Mouse (Mus musculus): ENCODE measurements at regions not wholly inside any gene's neighbourhood (a gene's known extent, or its start where the extent isn't known, plus 50 kb on each side); places are given as distances from the start of the nearest gene placed in this dataset.

DNA sequence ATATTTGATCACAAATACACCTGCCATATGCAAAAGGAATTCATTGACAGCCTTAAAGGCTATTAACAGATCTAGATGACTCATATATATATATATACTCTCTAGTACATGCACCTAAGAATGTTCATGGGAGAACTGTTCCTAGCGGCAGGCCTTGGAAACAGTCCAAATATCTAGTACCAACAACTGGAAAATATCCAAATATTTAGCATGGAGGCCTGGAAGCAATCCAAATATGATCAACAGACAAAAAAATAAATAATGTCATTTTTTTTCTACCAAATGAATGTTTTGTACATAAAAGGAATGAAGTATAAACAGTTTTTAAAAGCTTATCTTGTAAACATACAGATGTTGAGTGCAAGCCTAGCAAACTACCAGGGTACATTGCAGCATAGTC, 1354.6 kb upstream of the Lrrc6 start:
- H3K27me3 ChIP-seq (replicated peaks; ENCODE audit: control insufficient read depth, insufficient read depth, low read length), result no peaks in the 10 kb centered on the region
- no peak overlapping the region for H3K4me2 ChIP-seq (ENCODE audit: low read depth, low read length)
- no peak overlapping the region for H3K9ac ChIP-seq (ENCODE audit: low read depth, low read length)
- H3K27ac ChIP-seq (ENCODE audit: low read length), result no peak overlapping the region
- no peaks in the 10 kb centered on the region for H3K36me3 ChIP-seq (ENCODE audit: control insufficient read depth, insufficient read depth, low read length)
- H3K4me1 ChIP-seq (ENCODE audit: control insufficient read depth, insufficient read depth, low read length), result no peaks in the 10 kb centered on the region
- no peak overlapping the region for H3K4me3 ChIP-seq (ENCODE audit: low read length)
- no peak for ATAC-seq
- WGBS, result 42% methylated on average over 1 of the region's 1 CpGs
- no peaks in the 10 kb centered on the region for H3K9me3 ChIP-seq (ENCODE audit: control insufficient read depth, low read length)

DNA sequence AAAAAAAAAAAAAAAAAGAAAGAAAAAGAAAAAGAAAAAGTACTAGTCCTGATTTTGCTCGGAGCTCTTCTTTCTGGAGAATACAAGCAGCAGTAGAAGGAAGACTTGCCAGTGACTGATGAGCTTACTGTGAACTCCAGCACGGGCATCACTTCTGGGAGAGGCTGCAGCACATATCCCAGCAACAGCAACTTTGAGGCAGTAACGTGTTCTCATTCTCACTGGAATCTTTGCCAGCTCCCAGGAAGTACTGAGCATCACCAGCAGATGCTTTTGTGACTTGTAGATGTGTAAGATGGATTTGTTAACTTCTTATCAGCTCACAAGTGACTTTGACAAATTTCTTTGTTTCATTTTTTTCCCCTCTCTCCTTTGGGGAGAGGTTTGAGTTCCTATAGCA, 1349.4 kb upstream of the Lrrc6 start:
- WGBS, result 61% methylated on average over 3 of the region's 3 CpGs
- no peak for ATAC-seq

DNA sequence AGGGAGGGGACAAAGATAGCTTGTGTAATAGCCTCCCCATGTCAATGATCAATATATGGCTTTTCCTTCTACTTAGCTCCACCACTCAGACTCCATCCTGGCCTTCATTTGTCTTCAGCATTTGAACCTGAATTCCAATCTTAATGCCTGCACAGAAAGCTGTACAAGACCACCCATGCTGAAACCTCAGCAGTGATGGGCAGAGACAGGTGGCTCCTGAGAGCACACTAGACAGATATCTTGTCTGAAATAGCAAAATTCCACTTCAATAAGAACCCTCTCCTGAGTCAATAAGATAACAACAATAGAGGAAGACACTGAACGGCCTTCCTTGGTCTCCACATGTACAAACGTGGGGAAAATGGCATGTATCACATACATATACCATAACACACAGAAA, 1345.0 kb upstream of the Lrrc6 start:
- 78% methylated on average over 2 of the region's 2 CpGs for WGBS
- no peaks in the 10 kb centered on the region for H3K4me1 ChIP-seq (ENCODE audit: control insufficient read depth, insufficient read depth, low read length)
- ATAC-seq, result no peak

More for the DNA sequence above, 1349.4 kb upstream of the Lrrc6 start:
- H3K9ac ChIP-seq (ENCODE audit: low read depth, low read length), result no peak overlapping the region
- no peaks in the 10 kb centered on the region for H3K4me1 ChIP-seq (ENCODE audit: control insufficient read depth, insufficient read depth, low read length)
- H3K4me2 ChIP-seq (ENCODE audit: low read depth, low read length), result no peak overlapping the region
- no peaks in the 10 kb centered on the region for H3K9me3 ChIP-seq (ENCODE audit: control insufficient read depth, low read length)
- no peak overlapping the region for H3K4me3 ChIP-seq (ENCODE audit: low read length)
- no peak overlapping the region for H3K27ac ChIP-seq (ENCODE audit: low read length)
- no peaks in the 10 kb centered on the region for H3K27me3 ChIP-seq (replicated peaks; ENCODE audit: control insufficient read depth, insufficient read depth, low read length)
- no peaks in the 10 kb centered on the region for H3K36me3 ChIP-seq (ENCODE audit: control insufficient read depth, insufficient read depth, low read length)

DNA sequence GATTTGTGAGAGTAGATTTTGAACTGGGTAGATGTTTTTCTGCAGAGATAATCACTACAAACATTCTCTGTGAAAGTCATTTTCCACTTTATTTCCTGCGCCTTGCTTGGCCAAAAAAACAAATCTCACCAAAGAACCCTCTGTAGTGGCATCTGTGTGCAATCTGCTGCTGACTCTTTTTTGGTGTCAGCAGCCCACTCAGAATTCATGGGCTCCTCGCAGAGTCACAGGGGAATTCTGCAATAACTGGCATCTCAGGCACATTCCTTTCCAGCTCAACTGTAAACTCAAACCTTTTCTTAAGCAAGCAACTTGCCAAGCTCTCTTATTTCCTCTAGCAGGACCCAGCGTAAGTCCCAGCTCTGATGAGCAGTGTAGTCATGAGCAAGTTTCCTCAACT, 1340.0 kb upstream of the Lrrc6 start:
- Histone ChIP-seq H3K27me3 (replicated peaks; ENCODE audit: control insufficient read depth, insufficient read depth, low read length) (no peaks in the 10 kb centered on the region), H3K27ac (ENCODE audit: low read length) (no peak overlapping the region), H3K4me2 (ENCODE audit: low read depth, low read length) (no peak overlapping the region), H3K9me3 (ENCODE audit: control insufficient read depth, low read length) (no peaks in the 10 kb centered on the region), H3K4me1 (ENCODE audit: control insufficient read depth, insufficient read depth, low read length) (no peaks in the 10 kb centered on the region), H3K4me3 (ENCODE audit: low read length) (no peak overlapping the region), H3K9ac (ENCODE audit: low read depth, low read length) (no peak overlapping the region), H3K36me3 (ENCODE audit: control insufficient read depth, insufficient read depth, low read length) (no peaks in the 10 kb centered on the region)
- no peak for ATAC-seq
- WGBS, result 73% methylated on average over 3 of the region's 3 CpGs

More for the DNA sequence above, 1345.0 kb upstream of the Lrrc6 start:
- Histone ChIP-seq H3K9ac (ENCODE audit: low read depth, low read length) (no peak overlapping the region), H3K4me2 (ENCODE audit: low read depth, low read length) (no peak overlapping the region), H3K36me3 (ENCODE audit: control insufficient read depth, insufficient read depth, low read length) (no peaks in the 10 kb centered on the region), H3K9me3 (ENCODE audit: control insufficient read depth, low read length) (no peaks in the 10 kb centered on the region), H3K27me3 (replicated peaks; ENCODE audit: control insufficient read depth, insufficient read depth, low read length) (no peaks in the 10 kb centered on the region), H3K27ac (ENCODE audit: low read length) (no peak overlapping the region), H3K4me3 (ENCODE audit: low read length) (no peak overlapping the region)

DNA sequence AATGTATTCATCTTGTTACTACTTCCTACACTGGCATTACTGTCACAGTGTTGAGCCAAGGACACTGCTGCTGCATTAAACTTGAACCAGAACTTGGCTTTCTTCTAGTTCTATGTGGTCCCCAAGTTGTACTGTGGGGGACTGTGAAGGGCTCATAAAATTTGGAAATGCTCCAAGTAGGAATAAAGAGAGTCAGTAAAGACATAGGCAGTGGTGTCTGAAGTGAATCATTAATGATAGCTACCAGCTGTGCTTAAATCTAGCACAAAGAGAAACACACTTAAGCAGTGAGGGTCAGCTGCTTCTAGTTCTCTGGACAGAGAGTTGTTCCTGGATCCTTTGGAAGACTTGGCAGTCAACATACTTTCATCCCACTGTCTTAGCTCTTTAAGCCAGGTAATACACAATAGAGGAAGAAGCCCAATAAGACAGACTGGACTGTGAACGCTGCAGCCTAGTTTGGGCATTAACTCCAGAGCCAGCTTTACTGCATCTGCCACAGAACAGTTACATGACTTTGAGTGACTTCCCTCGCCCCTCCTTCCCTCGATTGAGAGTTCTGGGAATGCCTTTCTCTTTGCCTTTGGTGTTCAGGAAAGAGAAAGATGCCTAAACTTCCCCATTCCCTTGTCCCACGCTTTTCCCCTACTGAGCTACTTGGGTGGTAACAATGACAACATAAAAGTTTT, 1325.2 kb upstream of the Lrrc6 start:
- H3K27ac ChIP-seq (ENCODE audit: low read length), result no peak overlapping the region
- ATAC-seq, result no peak
- 64% methylated on average over 4 of the region's 4 CpGs for WGBS

DNA sequence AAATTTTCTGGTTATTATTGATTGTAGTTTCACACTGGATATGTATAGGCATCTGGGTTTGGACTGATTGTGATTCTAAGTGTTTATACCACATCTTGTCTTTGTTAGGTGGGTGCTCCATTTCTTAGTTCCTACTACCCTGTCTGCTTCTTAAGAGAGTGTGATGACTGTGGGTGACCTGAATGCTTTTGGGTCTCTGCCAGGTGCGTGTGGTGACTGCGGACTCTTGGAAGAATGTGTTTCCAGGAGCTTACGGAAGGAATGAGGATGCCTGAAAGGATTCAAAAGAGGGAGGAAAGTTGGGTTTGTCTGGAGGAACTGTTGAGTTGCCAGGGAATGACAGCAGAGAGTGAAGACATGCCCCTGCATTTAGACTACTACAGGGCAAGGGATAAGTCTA, 1322.5 kb upstream of the Lrrc6 start:
- Histone ChIP-seq H3K9ac (ENCODE audit: low read depth, low read length) (no peak overlapping the region), H3K27ac (ENCODE audit: low read length) (no peak overlapping the region), H3K4me2 (ENCODE audit: low read depth, low read length) (no peak overlapping the region), H3K36me3 (ENCODE audit: control insufficient read depth, insufficient read depth, low read length) (no peaks in the 10 kb centered on the region), H3K27me3 (replicated peaks; ENCODE audit: control insufficient read depth, insufficient read depth, low read length) (no peaks in the 10 kb centered on the region), H3K9me3 (ENCODE audit: control insufficient read depth, low read length) (no peaks in the 10 kb centered on the region), H3K4me3 (ENCODE audit: low read length) (no peak overlapping the region), H3K4me1 (ENCODE audit: control insufficient read depth, insufficient read depth, low read length) (no peaks in the 10 kb centered on the region)
- no peak for ATAC-seq
- 81% methylated on average over 3 of the region's 3 CpGs for WGBS

More for the DNA sequence above, 1325.2 kb upstream of the Lrrc6 start:
- Histone ChIP-seq H3K4me3 (ENCODE audit: low read length) (no peak overlapping the region), H3K36me3 (ENCODE audit: control insufficient read depth, insufficient read depth, low read length) (no peaks in the 10 kb centered on the region), H3K9me3 (ENCODE audit: control insufficient read depth, low read length) (no peaks in the 10 kb centered on the region), H3K4me2 (ENCODE audit: low read depth, low read length) (no peak overlapping the region), H3K9ac (ENCODE audit: low read depth, low read length) (no peak overlapping the region), H3K4me1 (ENCODE audit: control insufficient read depth, insufficient read depth, low read length) (no peaks in the 10 kb centered on the region), H3K27me3 (replicated peaks; ENCODE audit: control insufficient read depth, insufficient read depth, low read length) (no peaks in the 10 kb centered on the region)

DNA sequence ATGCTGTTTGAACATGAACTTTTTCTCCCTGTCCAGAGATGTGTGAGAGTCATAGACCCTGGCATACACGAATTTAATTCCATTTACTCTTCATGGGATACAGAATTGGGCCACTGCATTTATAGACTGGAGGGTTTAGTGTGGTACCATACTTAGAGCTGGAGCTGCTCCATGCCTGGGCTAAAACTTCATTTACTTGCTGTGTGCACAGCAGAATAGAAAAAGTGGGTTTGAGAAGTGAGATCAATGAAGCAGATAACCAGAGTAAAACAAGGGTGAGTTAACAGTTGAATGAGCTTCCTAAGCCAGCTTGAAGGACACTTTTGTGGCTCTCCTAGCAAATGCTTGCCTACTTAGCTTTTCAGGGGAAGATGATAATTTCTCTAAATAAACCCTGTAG, 1299.2 kb upstream of the Lrrc6 start:
- Histone ChIP-seq H3K36me3 (ENCODE audit: control insufficient read depth, insufficient read depth, low read length) (no peaks in the 10 kb centered on the region), H3K4me1 (ENCODE audit: control insufficient read depth, insufficient read depth, low read length) (no peaks in the 10 kb centered on the region), H3K27ac (ENCODE audit: low read length) (no peak overlapping the region), H3K9ac (ENCODE audit: low read depth, low read length) (no peak overlapping the region), H3K27me3 (replicated peaks; ENCODE audit: control insufficient read depth, insufficient read depth, low read length) (no peaks in the 10 kb centered on the region), H3K4me3 (ENCODE audit: low read length) (no peak overlapping the region), H3K4me2 (ENCODE audit: low read depth, low read length) (no peak overlapping the region), H3K9me3 (ENCODE audit: control insufficient read depth, low read length) (no peaks in the 10 kb centered on the region)
- ATAC-seq, result no peak
- WGBS, result 72% methylated on average over 1 of the region's 1 CpGs

DNA sequence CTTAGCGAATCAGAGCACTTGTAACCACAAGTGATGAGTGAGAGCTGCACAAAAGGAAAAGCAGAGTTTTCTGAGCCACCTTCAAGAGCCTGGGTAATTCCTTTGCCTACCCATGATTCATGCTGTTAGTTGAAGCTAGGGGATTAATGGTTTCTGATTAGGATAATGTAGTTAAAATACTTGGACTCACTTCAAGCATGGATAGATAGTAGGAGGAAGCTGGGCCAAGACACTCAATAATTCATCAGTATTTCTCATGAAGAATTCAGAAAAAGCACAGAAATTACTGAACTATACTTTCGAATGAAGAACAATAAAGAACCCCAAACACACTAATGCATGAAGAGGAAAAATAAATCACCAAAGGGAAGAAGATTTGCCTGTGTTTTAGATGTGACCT, 1294.9 kb upstream of the Lrrc6 start:
- Histone ChIP-seq H3K9me3 (ENCODE audit: control insufficient read depth, low read length) (no peaks in the 10 kb centered on the region), H3K4me3 (ENCODE audit: low read length) (no peak overlapping the region), H3K27ac (ENCODE audit: low read length) (no peak overlapping the region), H3K27me3 (replicated peaks; ENCODE audit: control insufficient read depth, insufficient read depth, low read length) (no peaks in the 10 kb centered on the region), H3K9ac (ENCODE audit: low read depth, low read length) (no peak overlapping the region), H3K4me2 (ENCODE audit: low read depth, low read length) (no peak overlapping the region), H3K36me3 (ENCODE audit: control insufficient read depth, insufficient read depth, low read length) (no peaks in the 10 kb centered on the region), H3K4me1 (ENCODE audit: control insufficient read depth, insufficient read depth, low read length) (no peaks in the 10 kb centered on the region)
- no peak for ATAC-seq
- WGBS, result 75% methylated on average over 2 of the region's 2 CpGs

DNA sequence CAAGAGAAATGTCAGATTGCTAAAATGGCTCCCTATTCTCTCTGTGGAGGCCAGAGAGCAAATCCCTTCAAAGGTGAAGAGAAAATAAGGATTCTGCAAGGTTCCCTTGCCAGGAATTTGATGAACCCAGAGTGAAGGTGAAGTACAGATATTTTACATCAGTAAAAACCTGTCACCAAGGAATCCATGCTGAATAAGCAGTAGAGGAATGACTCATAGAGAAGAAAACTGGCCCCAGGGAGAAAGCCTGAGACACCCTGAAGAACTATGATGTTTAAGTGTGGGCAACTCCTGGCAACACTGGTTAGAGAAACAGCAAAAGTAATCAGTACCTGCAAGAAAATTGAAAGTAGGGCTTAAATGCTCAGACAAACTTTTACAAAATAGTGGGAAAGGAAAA, 1292.1 kb upstream of the Lrrc6 start:
- no peak overlapping the region for H3K4me2 ChIP-seq (ENCODE audit: low read depth, low read length)
- no peaks in the 10 kb centered on the region for H3K36me3 ChIP-seq (ENCODE audit: control insufficient read depth, insufficient read depth, low read length)
- no peaks in the 10 kb centered on the region for H3K9me3 ChIP-seq (ENCODE audit: control insufficient read depth, low read length)
- H3K27ac ChIP-seq (ENCODE audit: low read length), result no peak overlapping the region
- H3K4me3 ChIP-seq (ENCODE audit: low read length), result no peak overlapping the region
- H3K9ac ChIP-seq (ENCODE audit: low read depth, low read length), result no peak overlapping the region
- no peak for ATAC-seq
- H3K27me3 ChIP-seq (replicated peaks; ENCODE audit: control insufficient read depth, insufficient read depth, low read length), result no peaks in the 10 kb centered on the region
- H3K4me1 ChIP-seq (ENCODE audit: control insufficient read depth, insufficient read depth, low read length), result no peaks in the 10 kb centered on the region

DNA sequence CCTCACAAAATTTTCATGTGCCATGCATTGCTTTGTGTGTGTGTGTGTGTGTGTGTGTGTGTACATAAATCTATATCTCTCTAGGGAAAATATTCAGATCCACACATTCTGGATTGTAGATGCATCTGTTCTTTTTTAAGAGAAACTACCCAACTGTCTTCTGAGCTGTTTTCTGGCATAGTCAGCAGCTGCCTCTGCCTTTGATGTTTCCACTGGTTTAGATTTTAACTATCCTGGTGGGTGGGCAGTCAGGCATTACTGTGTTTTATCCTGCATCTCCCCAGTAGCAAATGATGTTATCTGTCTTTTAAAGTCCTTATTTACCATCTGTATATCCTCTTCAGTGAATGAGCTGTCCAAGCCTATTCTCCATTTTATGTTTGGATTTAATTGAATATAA, 1287.9 kb upstream of the Lrrc6 start:
- ATAC-seq, result no peak
- H3K4me1 ChIP-seq (ENCODE audit: control insufficient read depth, insufficient read depth, low read length), result no peaks in the 10 kb centered on the region
- no peak overlapping the region for H3K9ac ChIP-seq (ENCODE audit: low read depth, low read length)
- no peaks in the 10 kb centered on the region for H3K36me3 ChIP-seq (ENCODE audit: control insufficient read depth, insufficient read depth, low read length)
- no peak overlapping the region for H3K27ac ChIP-seq (ENCODE audit: low read length)
- no peaks in the 10 kb centered on the region for H3K9me3 ChIP-seq (ENCODE audit: control insufficient read depth, low read length)
- H3K27me3 ChIP-seq (replicated peaks; ENCODE audit: control insufficient read depth, insufficient read depth, low read length), result no peaks in the 10 kb centered on the region
- H3K4me2 ChIP-seq (ENCODE audit: low read depth, low read length), result no peak overlapping the region
- no peak overlapping the region for H3K4me3 ChIP-seq (ENCODE audit: low read length)
